Mouse (Mus musculus): ENCODE results near the gene Epb41l1. TPM values are rescaled to one million over a fixed set of nuclear protein-coding genes. Genes with fewer than 3 reads are reported as not detected.

Epb41l1 gene
- polyA plus RNA-seq, 1 experiment from 2014 or later: 6.2 TPM

DNA sequence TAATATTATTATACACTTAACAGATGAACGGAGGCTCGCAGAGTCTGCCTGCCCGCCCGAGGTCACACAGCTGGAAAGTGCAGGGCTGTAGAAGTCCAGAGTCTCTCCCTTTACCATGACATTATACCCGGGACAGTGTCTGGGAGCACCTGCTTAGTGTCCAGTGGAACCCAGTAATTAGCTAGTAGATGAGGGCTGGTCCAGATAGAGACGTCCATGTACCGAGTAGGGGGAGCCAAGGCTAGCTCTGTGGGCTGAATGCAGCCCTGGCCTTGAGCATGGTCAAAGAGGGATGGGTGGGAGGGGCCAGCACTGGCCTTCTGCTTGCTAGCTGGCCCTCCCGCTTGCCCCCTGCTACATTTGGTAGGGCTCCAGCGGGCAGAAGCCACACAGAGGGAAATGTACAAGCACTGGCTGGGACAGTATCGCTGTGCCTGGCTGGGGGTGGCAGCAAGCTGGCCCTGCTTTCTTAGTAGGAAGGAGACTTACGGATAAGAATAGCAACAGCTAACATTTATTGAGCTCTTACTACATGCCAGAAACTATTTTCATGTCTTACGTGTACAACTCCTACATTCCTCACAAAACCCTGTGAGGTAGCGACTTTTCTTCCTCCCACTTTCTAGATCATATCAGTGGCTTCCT is 57.5 kb downstream of the Epb41l1 start:
- no peaks in the 10 kb centered on the region for H3K27me3 ChIP-seq (ENCODE audit: control insufficient read depth, insufficient read depth, low read length)
- H3K4me3 ChIP-seq (ENCODE audit: low read depth, low read length): no peak overlapping the region
- no peaks in the 10 kb centered on the region for H3K36me3 ChIP-seq (ENCODE audit: control insufficient read depth, insufficient read depth, low read length)
- H3K9ac ChIP-seq (replicated peaks; ENCODE audit: low read depth, low read length): no peak overlapping the region
- no peak overlapping the region for H3K4me2 ChIP-seq (replicated peaks; ENCODE audit: low read depth, low read length)
- peaks cover 16% of the 10 kb centered on the region for H3K4me1 ChIP-seq (ENCODE audit: control insufficient read depth, insufficient read depth, low read length)
- ATAC-seq (ENCODE audit: insufficient number of reproducible peaks, insufficient read depth, low FRiP score, low read depth): no peak
- no peak overlapping the region for H3K27ac ChIP-seq (ENCODE audit: low read length)
- H3K9me3 ChIP-seq (ENCODE audit: control insufficient read depth, low read depth, low read length): no peaks in the 10 kb centered on the region
- WGBS: 75% methylated on average over 13 of the region's 13 CpGs

DNA sequence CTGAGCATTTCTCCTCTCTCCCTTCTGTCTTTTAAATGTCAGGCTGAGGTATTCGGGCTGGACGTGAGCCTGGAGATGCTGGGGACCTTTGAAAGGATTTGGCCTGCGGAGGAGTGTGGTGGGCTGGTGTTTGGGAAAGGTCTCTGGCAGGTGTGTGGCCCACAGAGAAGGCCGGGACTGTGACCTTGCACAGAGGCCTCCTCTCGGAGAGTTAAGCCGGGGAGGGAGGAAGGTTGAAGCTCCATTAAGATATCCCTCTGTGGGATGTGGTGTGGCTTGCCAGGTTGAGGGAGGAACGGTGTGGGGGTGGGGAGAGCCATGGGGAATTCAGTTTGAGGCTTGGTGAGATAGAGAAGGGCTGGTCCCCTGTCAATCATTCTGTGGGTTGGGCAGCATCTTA is 59.1 kb downstream of the Epb41l1 start:
- H3K9ac ChIP-seq (replicated peaks; ENCODE audit: low read depth, low read length): no peak overlapping the region
- ATAC-seq (ENCODE audit: insufficient number of reproducible peaks, insufficient read depth, low FRiP score, low read depth): no peak
- H3K27ac ChIP-seq (ENCODE audit: low read length): no peak overlapping the region
- H3K4me1 ChIP-seq (ENCODE audit: control insufficient read depth, insufficient read depth, low read length): peaks cover 8% of the 10 kb centered on the region
- no peaks in the 10 kb centered on the region for H3K9me3 ChIP-seq (ENCODE audit: control insufficient read depth, low read depth, low read length)
- no peak overlapping the region for H3K4me2 ChIP-seq (replicated peaks; ENCODE audit: low read depth, low read length)
- 55% methylated on average over 7 of the region's 7 CpGs for WGBS
- no peak overlapping the region for H3K4me3 ChIP-seq (ENCODE audit: low read depth, low read length)
- no peaks in the 10 kb centered on the region for H3K36me3 ChIP-seq (ENCODE audit: control insufficient read depth, insufficient read depth, low read length)
- no peaks in the 10 kb centered on the region for H3K27me3 ChIP-seq (ENCODE audit: control insufficient read depth, insufficient read depth, low read length)

DNA sequence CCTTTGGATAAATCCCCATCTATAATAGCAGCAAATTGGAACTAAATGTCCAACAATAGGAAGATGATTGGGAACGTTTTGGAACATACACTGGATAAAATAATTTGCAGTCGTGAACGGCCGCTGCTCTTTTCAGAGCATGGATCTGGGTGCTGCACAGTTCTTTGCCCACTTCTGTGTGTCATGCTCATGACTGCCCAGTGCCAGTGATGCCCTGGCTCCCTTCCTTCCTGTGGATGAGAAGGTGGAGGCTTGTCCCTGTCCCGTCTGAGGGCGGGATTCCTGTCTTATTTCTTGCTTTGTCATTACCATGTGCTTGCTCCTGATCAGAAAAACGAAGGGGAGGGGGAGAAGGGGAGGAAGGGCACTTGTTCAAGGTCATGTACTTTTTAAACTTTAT is 59.6 kb downstream of the Epb41l1 start:
- Histone ChIP-seq H3K9me3 (ENCODE audit: control insufficient read depth, low read depth, low read length) (no peaks in the 10 kb centered on the region), H3K27me3 (ENCODE audit: control insufficient read depth, insufficient read depth, low read length) (no peaks in the 10 kb centered on the region), H3K9ac (replicated peaks; ENCODE audit: low read depth, low read length) (no peak overlapping the region), H3K4me1 (ENCODE audit: control insufficient read depth, insufficient read depth, low read length) (peaks cover 5% of the 10 kb centered on the region; the same call in 1 of the 2 replicates), H3K36me3 (ENCODE audit: control insufficient read depth, insufficient read depth, low read length) (no peaks in the 10 kb centered on the region), H3K27ac (ENCODE audit: low read length) (no peak overlapping the region), H3K4me3 (ENCODE audit: low read depth, low read length) (no peak overlapping the region), H3K4me2 (replicated peaks; ENCODE audit: low read depth, low read length) (no peak overlapping the region)
- 82% methylated on average over 7 of the region's 7 CpGs for WGBS
- ATAC-seq (ENCODE audit: insufficient number of reproducible peaks, insufficient read depth, low FRiP score, low read depth): no peak

DNA sequence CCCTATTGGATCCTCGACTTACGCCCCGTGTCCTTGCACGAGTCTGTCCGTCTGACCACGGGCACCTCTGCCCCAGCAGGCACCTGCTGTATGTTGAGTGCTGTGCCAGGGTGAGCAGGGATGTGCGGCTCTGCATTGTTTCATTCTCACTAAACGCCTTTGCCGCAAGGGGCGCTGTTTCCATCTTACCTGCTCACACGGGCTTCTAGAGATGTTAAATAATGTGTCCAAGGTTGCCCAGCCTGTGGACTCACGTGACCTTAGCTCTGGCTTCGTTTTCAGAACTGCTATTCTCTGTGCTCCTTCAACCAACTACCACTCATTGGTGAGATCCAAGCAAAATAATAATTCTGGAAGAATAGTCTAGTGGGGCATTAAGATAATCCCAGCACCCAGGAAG is 61.6 kb downstream of the Epb41l1 start:
- H3K4me2 ChIP-seq (replicated peaks; ENCODE audit: low read depth, low read length): no peak overlapping the region
- no peak overlapping the region for H3K27ac ChIP-seq (ENCODE audit: low read length)
- no peaks in the 10 kb centered on the region for H3K4me1 ChIP-seq (ENCODE audit: control insufficient read depth, insufficient read depth, low read length)
- no peaks in the 10 kb centered on the region for H3K9me3 ChIP-seq (ENCODE audit: control insufficient read depth, low read depth, low read length)
- no peak overlapping the region for H3K4me3 ChIP-seq (ENCODE audit: low read depth, low read length)
- no peak for ATAC-seq (ENCODE audit: insufficient number of reproducible peaks, insufficient read depth, low FRiP score, low read depth)
- H3K9ac ChIP-seq (replicated peaks; ENCODE audit: low read depth, low read length): no peak overlapping the region
- no peaks in the 10 kb centered on the region for H3K27me3 ChIP-seq (ENCODE audit: control insufficient read depth, insufficient read depth, low read length)
- no peaks in the 10 kb centered on the region for H3K36me3 ChIP-seq (ENCODE audit: control insufficient read depth, insufficient read depth, low read length)
- WGBS: 34% methylated on average over 13 of the region's 13 CpGs

DNA sequence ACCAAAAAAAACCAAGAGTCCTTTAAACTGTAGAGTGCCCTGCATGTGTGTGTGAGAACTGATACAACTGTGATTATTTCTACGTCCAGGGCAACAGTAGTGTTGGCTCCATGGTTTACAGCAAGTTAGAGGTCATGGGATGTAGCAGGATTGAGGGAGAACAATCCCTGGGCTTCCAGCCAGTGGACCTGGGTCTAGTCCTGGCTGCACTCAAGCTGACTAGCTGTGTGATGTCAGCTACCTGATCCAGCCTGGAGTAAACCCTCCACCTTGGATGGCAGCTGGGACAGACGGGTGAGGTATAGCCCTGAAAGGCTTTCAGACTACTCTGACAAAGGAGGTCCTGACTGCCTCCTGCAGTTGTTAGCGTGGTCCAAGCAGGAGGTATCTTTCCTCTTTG is 62.1 kb downstream of the Epb41l1 start:
- H3K4me2 ChIP-seq (replicated peaks; ENCODE audit: low read depth, low read length): no peak overlapping the region
- ATAC-seq (ENCODE audit: insufficient number of reproducible peaks, insufficient read depth, low FRiP score, low read depth): no peak
- WGBS: 89% methylated on average over 3 of the region's 3 CpGs

DNA sequence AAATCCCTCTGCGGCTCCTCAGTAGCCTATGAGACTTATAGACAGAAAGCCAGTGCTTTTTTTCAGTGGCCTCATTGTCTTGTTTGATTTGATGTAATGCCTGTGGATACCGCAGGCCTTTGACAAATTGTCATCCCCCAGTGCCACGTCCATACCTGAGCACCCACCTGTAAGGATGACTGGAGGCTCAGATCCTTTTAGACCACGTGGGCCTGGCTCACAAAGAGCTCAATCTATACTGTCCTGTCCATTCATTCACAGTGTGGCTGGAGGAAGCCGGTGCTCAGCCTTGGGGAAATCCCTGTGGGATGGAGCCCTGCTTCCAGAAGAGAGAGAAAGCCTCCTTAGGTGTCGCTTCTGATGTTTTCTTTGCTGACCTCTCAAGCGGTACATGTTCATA is 62.5 kb downstream of the Epb41l1 start:
- Histone ChIP-seq H3K27ac (ENCODE audit: low read length) (no peak overlapping the region), H3K27me3 (ENCODE audit: control insufficient read depth, insufficient read depth, low read length) (no peaks in the 10 kb centered on the region), H3K4me2 (replicated peaks; ENCODE audit: low read depth, low read length) (no peak overlapping the region), H3K9ac (replicated peaks; ENCODE audit: low read depth, low read length) (no peak overlapping the region), H3K9me3 (ENCODE audit: control insufficient read depth, low read depth, low read length) (no peaks in the 10 kb centered on the region), H3K4me1 (ENCODE audit: control insufficient read depth, insufficient read depth, low read length) (no peaks in the 10 kb centered on the region), H3K36me3 (ENCODE audit: control insufficient read depth, insufficient read depth, low read length) (no peaks in the 10 kb centered on the region), H3K4me3 (ENCODE audit: low read depth, low read length) (no peak overlapping the region)
- no peak for ATAC-seq (ENCODE audit: insufficient number of reproducible peaks, insufficient read depth, low FRiP score, low read depth)
- WGBS: 91% methylated on average over 7 of the region's 7 CpGs

More for the DNA sequence above, 62.1 kb downstream of the Epb41l1 start:
- no peak overlapping the region for H3K9ac ChIP-seq (replicated peaks; ENCODE audit: low read depth, low read length)
- H3K4me3 ChIP-seq (ENCODE audit: low read depth, low read length): no peak overlapping the region
- H3K27ac ChIP-seq (ENCODE audit: low read length): no peak overlapping the region
- no peaks in the 10 kb centered on the region for H3K27me3 ChIP-seq (ENCODE audit: control insufficient read depth, insufficient read depth, low read length)
- no peaks in the 10 kb centered on the region for H3K36me3 ChIP-seq (ENCODE audit: control insufficient read depth, insufficient read depth, low read length)
- H3K9me3 ChIP-seq (ENCODE audit: control insufficient read depth, low read depth, low read length): no peaks in the 10 kb centered on the region
- no peaks in the 10 kb centered on the region for H3K4me1 ChIP-seq (ENCODE audit: control insufficient read depth, insufficient read depth, low read length)

DNA sequence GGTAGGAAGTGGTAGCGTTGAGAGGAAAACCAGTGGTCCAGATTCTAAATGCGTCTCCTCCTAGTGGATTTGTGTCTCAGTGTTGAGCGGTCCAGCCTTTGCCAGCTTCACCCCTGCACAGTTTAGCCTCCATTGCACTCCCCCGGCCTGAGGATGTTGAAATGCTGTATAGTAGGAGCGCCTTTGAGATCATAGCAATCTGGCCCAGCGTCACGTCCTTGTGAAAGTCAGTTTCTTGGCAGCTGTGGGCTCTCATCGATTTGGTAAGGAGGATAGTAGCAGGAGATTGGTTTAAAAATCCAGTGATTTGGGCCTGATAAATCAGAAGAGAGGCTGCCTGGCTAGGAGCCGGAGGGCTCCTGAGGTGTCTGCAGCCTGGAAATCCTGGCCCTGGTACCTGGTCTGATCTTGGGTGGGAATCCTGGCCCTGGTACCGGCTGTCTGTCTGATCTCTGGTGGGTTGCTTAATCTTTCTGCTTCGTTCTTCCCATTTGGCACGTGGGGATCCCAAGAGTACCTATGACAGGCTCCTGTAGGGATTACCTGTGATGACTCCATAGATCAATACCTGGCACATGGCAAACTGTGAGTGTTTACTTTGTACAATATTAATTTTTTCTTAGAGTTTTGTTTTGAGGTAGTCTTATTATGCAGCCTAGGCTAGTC is 65.5 kb downstream of the Epb41l1 start:
- ATAC-seq (ENCODE audit: insufficient number of reproducible peaks, insufficient read depth, low FRiP score, low read depth): no peak
- H3K4me1 ChIP-seq (ENCODE audit: control insufficient read depth, insufficient read depth, low read length): no peaks in the 10 kb centered on the region
- no peaks in the 10 kb centered on the region for H3K36me3 ChIP-seq (ENCODE audit: control insufficient read depth, insufficient read depth, low read length)
- H3K27me3 ChIP-seq (ENCODE audit: control insufficient read depth, insufficient read depth, low read length): no peaks in the 10 kb centered on the region
- H3K4me3 ChIP-seq (ENCODE audit: low read depth, low read length): no peak overlapping the region
- no peaks in the 10 kb centered on the region for H3K9me3 ChIP-seq (ENCODE audit: control insufficient read depth, low read depth, low read length)
- H3K4me2 ChIP-seq (replicated peaks; ENCODE audit: low read depth, low read length): no peak overlapping the region
- H3K27ac ChIP-seq (ENCODE audit: low read length): no peak overlapping the region
- no peak overlapping the region for H3K9ac ChIP-seq (replicated peaks; ENCODE audit: low read depth, low read length)
- WGBS: 87% methylated on average over 12 of the region's 12 CpGs

DNA sequence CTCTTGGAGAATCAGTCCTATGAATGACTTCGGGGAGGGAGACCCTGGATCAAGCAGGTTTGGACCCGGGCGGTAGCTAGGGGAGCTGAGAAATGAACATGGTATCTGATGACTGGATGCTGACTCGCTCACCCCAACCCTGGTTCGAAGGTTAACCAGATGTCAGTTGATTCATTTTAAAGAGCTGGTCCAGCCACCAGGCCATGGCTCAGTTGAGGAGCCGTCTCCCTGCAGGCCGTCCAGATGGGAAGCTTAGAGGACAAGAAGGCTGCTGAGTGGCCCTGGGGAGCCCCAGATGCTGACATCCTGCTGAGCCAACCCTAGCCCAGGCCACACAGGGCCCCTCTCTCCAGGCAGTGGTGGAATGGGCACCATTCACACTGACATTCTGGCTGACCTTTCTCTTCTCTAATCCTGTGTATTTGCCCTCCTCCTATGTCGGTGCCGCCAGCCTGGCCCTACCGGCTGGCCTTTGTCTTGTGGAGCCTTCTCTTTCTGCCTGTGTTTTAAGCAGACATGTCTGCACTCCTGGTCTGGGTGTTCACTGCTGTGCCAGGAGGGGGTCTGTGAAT is 67.0 kb downstream of the Epb41l1 start:
- Histone ChIP-seq H3K9ac (replicated peaks; ENCODE audit: low read depth, low read length) (no peak overlapping the region), H3K27me3 (ENCODE audit: control insufficient read depth, insufficient read depth, low read length) (no peaks in the 10 kb centered on the region), H3K27ac (ENCODE audit: low read length) (no peak overlapping the region), H3K4me1 (ENCODE audit: control insufficient read depth, insufficient read depth, low read length) (no peaks in the 10 kb centered on the region), H3K9me3 (ENCODE audit: control insufficient read depth, low read depth, low read length) (no peaks in the 10 kb centered on the region), H3K4me2 (replicated peaks; ENCODE audit: low read depth, low read length) (no peak overlapping the region), H3K36me3 (ENCODE audit: control insufficient read depth, insufficient read depth, low read length) (no peaks in the 10 kb centered on the region), H3K4me3 (ENCODE audit: low read depth, low read length) (no peak overlapping the region)
- WGBS: 70% methylated on average over 10 of the region's 10 CpGs
- no peak for ATAC-seq (ENCODE audit: insufficient number of reproducible peaks, insufficient read depth, low FRiP score, low read depth)
